Mouse (Mus musculus) ovary, adult 10 weeks (tissue): ENCODE results near the gene Ing1. TPM values are rescaled to one million over a fixed set of nuclear protein-coding genes. Genes with fewer than 3 reads are reported as not detected.

ENCODE experiments used
- polyA plus RNA-seq: library from polyadenylated mRNA; stranded (reverse); fragments of 350-450 nt; fragmentation: Illumina TruSeq; extraction: RNeasy Lipid Tissue Mini Kit (QIAGEN cat#74804); gene quantifications from one replicate; pipeline ENCODE4 v1.2.3, GENCODE M21; 2014

The Ing1 gene
- polyA plus RNA-seq: 50.9 TPM

GRCm38 (mm10) chr8:11554799-11555719 is at the start of gene Ing1:
Ing1 (plus strand) TSS chr8:11555571.

GRCm38 (mm10) chr8:11550281-11550948 is 5.0 kb upstream of the Ing1 start, which contains the start of gene Cars2:
Cars2 (minus strand) TSS chr8:11550783.

Other genes with a start within 250 kb of the Ing1 start
- 4.0 TPM for gene Col4a2, start 242.8 kb upstream of the Ing1 start, polyA plus RNA-seq
- gene Col4a1, start 242.7 kb upstream of the Ing1 start, polyA plus RNA-seq: 81.2 TPM
- gene Rab20, start 76.9 kb upstream of the Ing1 start, polyA plus RNA-seq: 1.6 TPM
- gene Naxd, start 58.1 kb upstream of the Ing1 start, polyA plus RNA-seq: 9.3 TPM
- gene Cars2, start 4.8 kb upstream of the Ing1 start, polyA plus RNA-seq: 4.7 TPM
- gene Ankrd10, start 80.2 kb downstream of the Ing1 start, polyA plus RNA-seq: 53.3 TPM
- not detected for gene 1700016D06Rik, start 145.5 kb downstream of the Ing1 start, polyA plus RNA-seq
- gene Arhgef7, start 172.2 kb downstream of the Ing1 start, polyA plus RNA-seq: 26.5 TPM